Mouse (Mus musculus): ENCODE data around the gene Hpd.

Hpd gene

GRCm38 (mm10) chr5:123137044-123137909 lies 45.2 kb downstream of the Hpd start:
- DNase-seq (ENCODE audit: extremely low spot score, low read depth, low spot score): no peak

- DNase-seq (ENCODE audit: extremely low spot score, low read depth, low spot score): no peak
These were observed 46.0 kb downstream of the Hpd start for GRCm38 (mm10) chr5:123136361-123137043.

GRCm38 (mm10) chr5:123135471-123136360 lies 46.8 kb downstream of the Hpd start:
- DNase-seq (ENCODE audit: extremely low spot score, low read depth, low spot score): no peak

- DNase-seq (ENCODE audit: extremely low spot score, low read depth, low spot score): no peak
These were observed 47.6 kb downstream of the Hpd start for GRCm38 (mm10) chr5:123134875-123135382.

GRCm38 (mm10) chr5:123134186-123134874 lies 48.2 kb downstream of the Hpd start:
- DNase-seq (ENCODE audit: extremely low spot score, low read depth, low spot score): no peak

GRCm38 (mm10) chr5:123133784-123134143 lies 48.8 kb downstream of the Hpd start:
- no peak for DNase-seq (ENCODE audit: extremely low spot score, low read depth, low spot score)

GRCm38 (mm10) chr5:123133083-123133783 lies 49.3 kb downstream of the Hpd start:
- no peak for DNase-seq (ENCODE audit: extremely low spot score, low read depth, low spot score)

- DNase-seq (ENCODE audit: extremely low spot score, low read depth, low spot score): no peak
These were observed 50.0 kb downstream of the Hpd start, which contains the start of gene Rhof for GRCm38 (mm10) chr5:123132308-123133071. TSS of gene Rhof (minus strand) at chr5:123132692.

GRCm38 (mm10) chr5:123130814-123131148 lies 51.7 kb downstream of the Hpd start:
- DNase-seq (ENCODE audit: extremely low spot score, low read depth, low spot score): no peak

- DNase-seq (ENCODE audit: extremely low spot score, low read depth, low spot score): no peak
These were observed 52.3 kb downstream of the Hpd start for GRCm38 (mm10) chr5:123130030-123130813.

- DNase-seq (ENCODE audit: extremely low spot score, low read depth, low spot score): no peak
These were observed 53.3 kb downstream of the Hpd start for GRCm38 (mm10) chr5:123129170-123129757.

- no peak for DNase-seq (ENCODE audit: extremely low spot score, low read depth, low spot score)
These were observed 53.9 kb downstream of the Hpd start for GRCm38 (mm10) chr5:123128426-123129169.

GRCm38 (mm10) chr5:123127031-123127430 lies 55.5 kb downstream of the Hpd start:
- DNase-seq (ENCODE audit: extremely low spot score, low read depth, low spot score): no peak

- DNase-seq (ENCODE audit: extremely low spot score, low read depth, low spot score): no peak
These were observed 56.7 kb downstream of the Hpd start for GRCm38 (mm10) chr5:123125638-123126406.

- no peak for DNase-seq (ENCODE audit: extremely low spot score, low read depth, low spot score)
These were observed 57.4 kb downstream of the Hpd start for GRCm38 (mm10) chr5:123125105-123125504.

GRCm38 (mm10) chr5:123122181-123122580 lies 60.3 kb downstream of the Hpd start:
- no peak for DNase-seq (ENCODE audit: extremely low spot score, low read depth, low spot score)

Measured in hindlimb bud, embryonic 11.5 days (tissue).